Mouse (Mus musculus): ENCODE data around the gene Dlx5. TPM values are rescaled to one million over a fixed set of nuclear protein-coding genes. Genes with fewer than 3 reads are reported as not detected.

Dlx5 gene
- polyA plus RNA-seq, 1 experiment, result not detected

GRCm38 (mm10) chr6:6886225-6886624 lies 4.3 kb upstream of the Dlx5 start:
- Histone ChIP-seq H3K36me3 (ENCODE audit: control insufficient read depth, insufficient read depth) (no peaks in the 10 kb centered on the region), H3K4me3 (no peak overlapping the region), H3K79me2 (ENCODE audit: control insufficient read depth, insufficient read depth) (no peaks in the 10 kb centered on the region), H3K27me3 (ENCODE audit: control insufficient read depth, insufficient read depth, insufficient read length) (peaks cover 18% of the 10 kb centered on the region), H3ac (ENCODE audit: control insufficient read depth, insufficient read length) (no peak overlapping the region), H3K4me2 (ENCODE audit: low read depth) (no peak overlapping the region)
- TF ChIP-seq CEBPB (IDR thresholded peaks at IDR 0.05; ENCODE audit: insufficient read depth, poor library complexity, severe bottlenecking) (no peak), E2F4 (IDR thresholded peaks at IDR 0.05; ENCODE audit: insufficient read depth) (no peak), MAX (IDR thresholded peaks at IDR 0.05; ENCODE audit: low read depth) (no peak), MYOD1 (IDR thresholded peaks at IDR 0.05; ENCODE audit: control insufficient read depth in 1 of 3, insufficient read length in 2 of 3, low read depth in 2 of 3) (no peak), POLR2A (IDR thresholded peaks at IDR 0.05; ENCODE audit: insufficient read length, low read depth) (no peak), MYOG (IDR thresholded peaks at IDR 0.05; ENCODE audit: control insufficient read depth in 1 of 3, insufficient read depth in 1 of 3, insufficient read length in 2 of 3, low read depth in 2 of 3) (no peak), TCF3 (IDR thresholded peaks at IDR 0.05; ENCODE audit: insufficient read length, low read depth) (no peak), TCF12 (IDR thresholded peaks at IDR 0.05; ENCODE audit: insufficient read depth, poor library complexity, severe bottlenecking) (no peak)

DNA sequence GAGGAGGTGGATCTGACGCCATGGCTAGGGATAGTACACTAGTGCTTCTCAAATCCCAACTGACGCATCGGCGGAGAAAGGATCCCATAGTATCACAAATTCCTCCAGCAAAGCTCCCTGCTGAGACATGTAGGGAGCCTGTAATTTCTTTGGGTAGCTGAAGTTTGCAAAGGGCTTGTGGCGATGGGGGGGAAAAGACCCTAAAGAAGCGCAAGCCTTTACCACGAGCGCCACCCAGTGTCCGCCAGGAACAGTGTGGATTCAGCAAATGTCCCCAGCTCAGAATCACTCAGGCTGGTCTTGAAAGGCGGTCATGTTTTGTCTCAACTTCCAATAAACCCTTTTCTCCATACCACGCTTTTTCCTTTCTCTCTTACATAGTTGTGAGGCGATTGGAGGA lies 3.0 kb upstream of the Dlx5 start:
- H3K36me3 ChIP-seq (ENCODE audit: control insufficient read depth, insufficient read depth), result no peaks in the 10 kb centered on the region
- TF ChIP-seq TCF3 (IDR thresholded peaks at IDR 0.05; ENCODE audit: insufficient read length, low read depth), result no peak
- no peak for TF ChIP-seq MYOD1 (IDR thresholded peaks at IDR 0.05; ENCODE audit: control insufficient read depth in 1 of 3, insufficient read length in 2 of 3, low read depth in 2 of 3)
- no peak for TF ChIP-seq TCF12 (IDR thresholded peaks at IDR 0.05; ENCODE audit: insufficient read depth, poor library complexity, severe bottlenecking)
- no peak for TF ChIP-seq REST (IDR thresholded peaks at IDR 0.05; ENCODE audit: insufficient read depth, insufficient read length)
- TF ChIP-seq MYOG (IDR thresholded peaks at IDR 0.05; ENCODE audit: control insufficient read depth in 1 of 3, insufficient read depth in 1 of 3, insufficient read length in 2 of 3, low read depth in 2 of 3), result no peak
- TF ChIP-seq CEBPB (IDR thresholded peaks at IDR 0.05; ENCODE audit: insufficient read depth, poor library complexity, severe bottlenecking), result no peak
- TF ChIP-seq USF1 (IDR thresholded peaks at IDR 0.05; ENCODE audit: low read depth), result no peak
- peaks cover 27% of the 10 kb centered on the region for H3K27me3 ChIP-seq (ENCODE audit: control insufficient read depth, insufficient read depth, insufficient read length)
- H3K4me2 ChIP-seq (ENCODE audit: low read depth), result no peak overlapping the region
- no peak overlapping the region for H3K4me3 ChIP-seq
- no peak overlapping the region for H3ac ChIP-seq (ENCODE audit: control insufficient read depth, insufficient read length)
- no peaks in the 10 kb centered on the region for H3K79me2 ChIP-seq (ENCODE audit: control insufficient read depth, insufficient read depth)

GRCm38 (mm10) chr6:6882266-6882797 lies 447 bp upstream of the Dlx5 start:
- H3K27me3 ChIP-seq (ENCODE audit: control insufficient read depth, insufficient read depth, insufficient read length), result peaks cover 48% of the 10 kb centered on the region
- no peak overlapping the region for H3K4me3 ChIP-seq
- no peak overlapping the region for H3K4me2 ChIP-seq (ENCODE audit: low read depth)
- H3K79me2 ChIP-seq (ENCODE audit: control insufficient read depth, insufficient read depth), result no peaks in the 10 kb centered on the region
- H3K36me3 ChIP-seq (ENCODE audit: control insufficient read depth, insufficient read depth), result no peaks in the 10 kb centered on the region
- TF ChIP-seq TCF12 (IDR thresholded peaks at IDR 0.05; ENCODE audit: insufficient read depth, poor library complexity, severe bottlenecking), result no peak
- TF ChIP-seq USF1 (IDR thresholded peaks at IDR 0.05; ENCODE audit: low read depth), result no peak
- TF ChIP-seq MYOG (IDR thresholded peaks at IDR 0.05; ENCODE audit: control insufficient read depth in 1 of 3, insufficient read depth in 1 of 3, insufficient read length in 2 of 3, low read depth in 2 of 3), result no peak
- no peak for TF ChIP-seq TCF3 (IDR thresholded peaks at IDR 0.05; ENCODE audit: insufficient read length, low read depth)
- TF ChIP-seq POLR2A (IDR thresholded peaks at IDR 0.05; ENCODE audit: insufficient read length, low read depth), result no peak
- no peak for TF ChIP-seq MYOD1 (IDR thresholded peaks at IDR 0.05; ENCODE audit: control insufficient read depth in 1 of 3, insufficient read length in 2 of 3, low read depth in 2 of 3)
- TF ChIP-seq REST (IDR thresholded peaks at IDR 0.05; ENCODE audit: insufficient read depth, insufficient read length), result no peak
- no peak for TF ChIP-seq MAX (IDR thresholded peaks at IDR 0.05; ENCODE audit: low read depth)
- no peak overlapping the region for H3ac ChIP-seq (ENCODE audit: control insufficient read depth, insufficient read length)

GRCm38 (mm10) chr6:6881115-6881637 lies 709 bp downstream of the Dlx5 start:
- H3K36me3 ChIP-seq (ENCODE audit: control insufficient read depth, insufficient read depth), result no peaks in the 10 kb centered on the region
- no peak overlapping the region for H3K4me3 ChIP-seq
- no peak overlapping the region for H3K4me2 ChIP-seq (ENCODE audit: low read depth)
- TF ChIP-seq POLR2AphosphoS2 (IDR thresholded peaks at IDR 0.05; ENCODE audit: insufficient read length, low read depth) (no peak), SRF (IDR thresholded peaks at IDR 0.05; ENCODE audit: control insufficient read depth, insufficient read length, low read depth) (no peak), TCF3 (IDR thresholded peaks at IDR 0.05; ENCODE audit: insufficient read length, low read depth) (no peak), MYOD1 (IDR thresholded peaks at IDR 0.05; ENCODE audit: control insufficient read depth in 1 of 3, insufficient read length in 2 of 3, low read depth in 2 of 3) (no peak), MAX (IDR thresholded peaks at IDR 0.05; ENCODE audit: low read depth) (no peak), E2F4 (IDR thresholded peaks at IDR 0.05; ENCODE audit: insufficient read depth) (no peak), TCF12 (IDR thresholded peaks at IDR 0.05; ENCODE audit: insufficient read depth, poor library complexity, severe bottlenecking) (no peak), CEBPB (IDR thresholded peaks at IDR 0.05; ENCODE audit: insufficient read depth, poor library complexity, severe bottlenecking) (no peak), MYOG (IDR thresholded peaks at IDR 0.05; ENCODE audit: control insufficient read depth in 1 of 3, insufficient read depth in 1 of 3, insufficient read length in 2 of 3, low read depth in 2 of 3) (no peak), USF1 (IDR thresholded peaks at IDR 0.05; ENCODE audit: low read depth) (no peak), POLR2A (IDR thresholded peaks at IDR 0.05; ENCODE audit: insufficient read length, low read depth) (no peak), REST (IDR thresholded peaks at IDR 0.05; ENCODE audit: insufficient read depth, insufficient read length) (no peak)
- H3K79me2 ChIP-seq (ENCODE audit: control insufficient read depth, insufficient read depth), result no peaks in the 10 kb centered on the region
- no peak overlapping the region for H3ac ChIP-seq (ENCODE audit: control insufficient read depth, insufficient read length)
- peaks cover 54% of the 10 kb centered on the region for H3K27me3 ChIP-seq (ENCODE audit: control insufficient read depth, insufficient read depth, insufficient read length)

All from myocyte (in vitro differentiated cells).